Mouse (Mus musculus): Measurements from ENCODE around the gene Thap12. TPM values are rescaled to one million over a fixed set of nuclear protein-coding genes. Genes with fewer than 3 reads are reported as not detected.

The Thap12 gene
- polyA plus RNA-seq, 1 experiment from 2014 or later = 56.2 TPM

GRCm38 (mm10) chr7:98678441-98678840 lies 24.5 kb upstream of the Thap12 start:
- Histone ChIP-seq H3K36me3 (no peaks in the 10 kb centered on the region), H3K4me3 (no peak overlapping the region), H3K27me3 (ENCODE audit: low read depth, poor library complexity, severe bottlenecking) (peaks cover 10% of the 10 kb centered on the region; the same call in 1 of the 2 replicates), H3K9me3 (replicated peaks) (no peaks in the 10 kb centered on the region), H3K4me1 (peaks cover 31% of the 10 kb centered on the region), H3K27ac (no peak overlapping the region)
- 74% methylated on average over 7 of the region's 7 CpGs for WGBS
- DNase-seq (ENCODE audit: low spot score) = no peak

- H3K36me3 ChIP-seq = no peaks in the 10 kb centered on the region
- no peak overlapping the region for H3K27ac ChIP-seq
- no peak overlapping the region for H3K4me3 ChIP-seq
- DNase-seq (ENCODE audit: low spot score) = no peak
- H3K27me3 ChIP-seq (ENCODE audit: low read depth, poor library complexity, severe bottlenecking) = 0 out of 2 replicates have a peak, but pooled peaks cover 5% of the 10 kb centered on the region
- H3K9me3 ChIP-seq (replicated peaks) = no peaks in the 10 kb centered on the region
- WGBS = 58% methylated on average over 2 of the region's 2 CpGs
- H3K4me1 ChIP-seq = peaks cover 46% of the 10 kb centered on the region
Observed at GRCm38 (mm10) chr7:98680691-98681090, 22.2 kb upstream of the Thap12 start.

GRCm38 (mm10) chr7:98682821-98683220 lies 20.1 kb upstream of the Thap12 start:
- Histone ChIP-seq H3K36me3 (no peaks in the 10 kb centered on the region), H3K4me3 (no peak overlapping the region)
- WGBS = 92% methylated on average over 10 of the region's 10 CpGs

GRCm38 (mm10) chr7:98685895-98686294 lies 17.0 kb upstream of the Thap12 start:
- Histone ChIP-seq H3K27me3 (ENCODE audit: low read depth, poor library complexity, severe bottlenecking) (0 out of 2 replicates have a peak, but pooled peaks cover 8% of the 10 kb centered on the region), H3K4me3 (peak overlapping the region; percentile 33), H3K4me1 (peaks cover 27% of the 10 kb centered on the region), H3K27ac (peak overlapping the region; percentile 48), H3K36me3 (no peaks in the 10 kb centered on the region), H3K9me3 (replicated peaks) (no peaks in the 10 kb centered on the region)
- DNase-seq (ENCODE audit: low spot score) = peak; percentile 76
- WGBS = 27% methylated on average over 13 of the region's 13 CpGs

More at GRCm38 (mm10) chr7:98682821-98683220, 20.1 kb upstream of the Thap12 start:
- no peak overlapping the region for H3K27ac ChIP-seq
- DNase-seq (ENCODE audit: low spot score) = no peak
- peaks cover 46% of the 10 kb centered on the region for H3K4me1 ChIP-seq
- 0 out of 2 replicates have a peak, but pooled peaks cover 8% of the 10 kb centered on the region for H3K27me3 ChIP-seq (ENCODE audit: low read depth, poor library complexity, severe bottlenecking)
- H3K9me3 ChIP-seq (replicated peaks) = no peaks in the 10 kb centered on the region

GRCm38 (mm10) chr7:98690126-98690525 lies 12.8 kb upstream of the Thap12 start:
- Histone ChIP-seq H3K4me1 (peaks cover 31% of the 10 kb centered on the region), H3K4me3 (no peak overlapping the region), H3K27ac (no peak overlapping the region), H3K36me3 (no peaks in the 10 kb centered on the region), H3K27me3 (ENCODE audit: low read depth, poor library complexity, severe bottlenecking) (0 out of 2 replicates have a peak, but pooled peaks cover 4% of the 10 kb centered on the region), H3K9me3 (replicated peaks) (no peaks in the 10 kb centered on the region)
- 87% methylated on average over 1 of the region's 1 CpGs for WGBS
- no peak for DNase-seq (ENCODE audit: low spot score)

GRCm38 (mm10) chr7:98690831-98691230 lies 12.1 kb upstream of the Thap12 start:
- H3K4me1 ChIP-seq = peaks cover 24% of the 10 kb centered on the region
- H3K27me3 ChIP-seq (ENCODE audit: low read depth, poor library complexity, severe bottlenecking) = 0 out of 2 replicates have a peak, but pooled peaks cover 4% of the 10 kb centered on the region
- H3K4me3 ChIP-seq = no peak overlapping the region
- DNase-seq (ENCODE audit: low spot score) = no peak
- H3K36me3 ChIP-seq = no peaks in the 10 kb centered on the region
- WGBS = 19% methylated on average over 3 of the region's 3 CpGs
- no peaks in the 10 kb centered on the region for H3K9me3 ChIP-seq (replicated peaks)
- H3K27ac ChIP-seq = no peak overlapping the region; the same call in 1 of the 2 replicates

GRCm38 (mm10) chr7:98692761-98693546 lies 9.9 kb upstream of the Thap12 start:
- H3K27ac ChIP-seq = peak overlapping the region; percentile 61; the same call in 1 of the 2 replicates
- peaks cover 17% of the 10 kb centered on the region for H3K4me1 ChIP-seq
- 41% methylated on average over 24 of the region's 24 CpGs for WGBS
- no peaks in the 10 kb centered on the region for H3K27me3 ChIP-seq (ENCODE audit: low read depth, poor library complexity, severe bottlenecking)
- no peaks in the 10 kb centered on the region for H3K9me3 ChIP-seq (replicated peaks)
- DNase-seq (ENCODE audit: low spot score) = no peak
- H3K36me3 ChIP-seq = no peaks in the 10 kb centered on the region
- H3K4me3 ChIP-seq = peak overlapping the region; percentile 5; the same call in 1 of the 2 replicates

GRCm38 (mm10) chr7:98694046-98694445 lies 8.9 kb upstream of the Thap12 start:
- no peaks in the 10 kb centered on the region for H3K36me3 ChIP-seq
- H3K9me3 ChIP-seq (replicated peaks) = no peaks in the 10 kb centered on the region
- 89% methylated on average over 5 of the region's 5 CpGs for WGBS
- H3K27me3 ChIP-seq (ENCODE audit: low read depth, poor library complexity, severe bottlenecking) = no peaks in the 10 kb centered on the region
- DNase-seq (ENCODE audit: low spot score) = no peak
- H3K27ac ChIP-seq = no peak overlapping the region
- peaks cover 17% of the 10 kb centered on the region for H3K4me1 ChIP-seq
- H3K4me3 ChIP-seq = no peak overlapping the region

- peaks cover 22% of the 10 kb centered on the region for H3K4me1 ChIP-seq
- DNase-seq (ENCODE audit: low spot score) = no peak
- 14% methylated on average over 2 of the region's 2 CpGs for WGBS
Observed at GRCm38 (mm10) chr7:98697496-98697895, 5.4 kb upstream of the Thap12 start.

GRCm38 (mm10) chr7:98698041-98698440 lies 4.9 kb upstream of the Thap12 start:
- H3K27ac ChIP-seq = no peak overlapping the region

More at GRCm38 (mm10) chr7:98697496-98697895, 5.4 kb upstream of the Thap12 start:
- no peaks in the 10 kb centered on the region for H3K36me3 ChIP-seq
- no peak overlapping the region for H3K4me3 ChIP-seq
- no peak overlapping the region for H3K27ac ChIP-seq
- H3K27me3 ChIP-seq (ENCODE audit: low read depth, poor library complexity, severe bottlenecking) = no peaks in the 10 kb centered on the region
- no peaks in the 10 kb centered on the region for H3K9me3 ChIP-seq (replicated peaks)

GRCm38 (mm10) chr7:98698590-98698989 lies 4.3 kb upstream of the Thap12 start:
- DNase-seq (ENCODE audit: low spot score) = no peak
- no peaks in the 10 kb centered on the region for H3K27me3 ChIP-seq (ENCODE audit: low read depth, poor library complexity, severe bottlenecking)
- WGBS = 90% methylated on average over 4 of the region's 4 CpGs
- H3K27ac ChIP-seq = no peak overlapping the region
- no peak overlapping the region for H3K4me3 ChIP-seq
- peaks cover 15% of the 10 kb centered on the region for H3K4me1 ChIP-seq
- H3K9me3 ChIP-seq (replicated peaks) = no peaks in the 10 kb centered on the region
- no peaks in the 10 kb centered on the region for H3K36me3 ChIP-seq

More at GRCm38 (mm10) chr7:98698041-98698440, 4.9 kb upstream of the Thap12 start:
- Histone ChIP-seq H3K36me3 (no peaks in the 10 kb centered on the region), H3K4me1 (peaks cover 18% of the 10 kb centered on the region), H3K4me3 (no peak overlapping the region), H3K27me3 (ENCODE audit: low read depth, poor library complexity, severe bottlenecking) (no peaks in the 10 kb centered on the region), H3K9me3 (replicated peaks) (no peaks in the 10 kb centered on the region)
- no peak for DNase-seq (ENCODE audit: low spot score)
- WGBS = 70% methylated on average over 5 of the region's 5 CpGs

GRCm38 (mm10) chr7:98701771-98702170 lies 1.1 kb upstream of the Thap12 start:
- no peaks in the 10 kb centered on the region for H3K27me3 ChIP-seq (ENCODE audit: low read depth, poor library complexity, severe bottlenecking)
- H3K9me3 ChIP-seq (replicated peaks) = no peaks in the 10 kb centered on the region
- peak overlapping the region; percentile 84 for H3K4me3 ChIP-seq
- DNase-seq (ENCODE audit: low spot score) = no peak
- 64% methylated on average over 7 of the region's 7 CpGs for WGBS
- peaks cover 34% of the 10 kb centered on the region for H3K4me1 ChIP-seq
- H3K27ac ChIP-seq = no peak overlapping the region; the same call in 1 of the 2 replicates
- H3K36me3 ChIP-seq = no peaks in the 10 kb centered on the region

- under 1% methylated on average over 38 of the region's 38 CpGs for WGBS
- no peaks in the 10 kb centered on the region for H3K27me3 ChIP-seq (ENCODE audit: low read depth, poor library complexity, severe bottlenecking)
- peak; percentile 58 for DNase-seq (ENCODE audit: low spot score)
Observed at GRCm38 (mm10) chr7:98703365-98703881, 520 bp downstream of the Thap12 start.

More at GRCm38 (mm10) chr7:98703365-98703881, 520 bp downstream of the Thap12 start:
- Histone ChIP-seq H3K9me3 (replicated peaks) (no peaks in the 10 kb centered on the region), H3K36me3 (0 out of 2 replicates have a peak, but pooled peaks cover 4% of the 10 kb centered on the region), H3K27ac (peak overlapping the region; percentile 94), H3K4me1 (peaks cover 34% of the 10 kb centered on the region), H3K4me3 (peak overlapping the region; percentile 84)
